Mouse (Mus musculus) embryo, embryonic 10.5 days (tissue): ENCODE measurements around the gene Hivep2.
A peak's percentile ranks its signal among the peaks of the same experiment; 100 is the strongest.

ENCODE experiments used
- DNase-seq: peaks from one replicate; pipeline ENCODE4 v3.0.0-alpha.2; 2015; ENCODE audit warnings: low spot score

The Hivep2 gene

DNA sequence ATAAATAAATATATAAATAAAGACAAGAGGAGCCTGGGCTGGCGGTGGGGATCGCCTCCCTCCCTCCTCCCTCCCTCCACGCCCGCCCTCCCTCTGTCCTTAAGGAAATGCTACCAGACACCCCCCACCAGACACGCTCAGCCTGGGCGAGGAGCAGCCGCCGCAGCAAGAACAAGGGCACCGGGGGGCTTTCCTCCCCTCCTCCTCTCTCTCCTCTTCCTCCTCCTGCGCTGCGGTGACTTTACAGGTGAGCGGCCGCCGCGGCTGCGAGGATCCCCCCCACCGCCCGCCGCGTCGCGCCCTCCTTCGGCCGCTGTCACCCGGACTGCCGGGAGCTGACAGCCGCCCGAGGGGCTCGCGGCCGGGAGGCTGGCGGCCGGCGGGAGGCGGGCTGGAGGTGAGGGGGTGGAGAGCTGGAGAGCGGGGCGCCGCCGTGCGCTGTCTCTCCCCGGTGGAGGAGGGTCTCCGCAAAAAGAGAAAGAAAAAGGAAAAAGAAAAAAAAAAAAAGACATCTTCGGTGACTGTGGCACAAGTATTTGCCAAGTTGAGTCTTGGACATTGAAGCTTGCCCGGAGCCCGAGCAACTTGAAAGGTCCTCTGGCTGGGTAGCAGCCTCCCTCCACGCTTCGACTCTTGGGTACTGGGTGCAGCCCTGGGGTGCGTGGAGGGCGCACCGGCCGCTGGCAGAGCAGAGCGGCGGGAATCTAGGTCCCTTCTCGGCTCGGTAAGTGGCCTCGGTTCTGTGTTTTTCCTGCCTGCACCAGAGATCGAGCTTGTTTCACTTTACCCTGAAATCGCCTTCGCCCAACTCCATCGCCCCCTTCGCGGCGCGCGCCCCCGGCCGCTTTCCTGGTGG is at the start of gene Hivep2:
Gene Hivep2, plus strand, starts transcription at position 102 of the 856 bp plus-strand sequence.
- peak; percentile 69 for DNase-seq

DNA sequence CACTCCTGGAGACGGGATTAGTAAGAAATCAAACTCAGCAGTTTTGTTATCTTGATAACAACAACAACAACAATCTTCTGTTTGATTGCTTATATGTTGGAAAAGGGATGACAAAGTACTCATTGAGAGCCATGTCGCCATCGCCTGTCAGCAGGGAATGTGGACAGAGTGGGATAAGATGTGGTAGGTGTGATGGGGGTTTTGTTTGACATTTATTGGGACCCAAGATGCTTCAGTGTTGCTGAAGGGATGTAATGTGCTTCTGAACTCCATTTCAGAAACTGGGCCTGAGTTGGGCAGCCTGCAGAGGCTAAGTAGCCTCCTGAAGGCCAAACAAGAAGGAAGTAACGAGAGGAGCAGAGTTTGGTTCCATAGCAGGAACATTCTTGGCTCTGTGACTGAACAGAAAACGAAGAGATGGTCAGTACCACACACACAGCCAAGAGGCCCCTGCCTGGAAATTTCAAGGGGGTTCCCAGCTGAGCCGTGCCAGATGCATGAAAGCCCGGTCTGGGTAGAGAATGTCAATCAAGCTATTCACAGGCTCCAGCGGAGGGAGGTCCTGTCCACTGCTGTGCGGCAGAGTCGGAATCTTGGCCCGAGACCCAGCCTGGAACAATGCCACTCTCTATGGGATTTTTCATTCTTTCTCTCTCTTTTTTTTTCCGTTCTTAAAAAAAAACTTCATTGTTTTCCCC is 49.1 kb upstream of the Hivep2 start:
- peak; percentile 66 for DNase-seq

GRCm38 (mm10) chr10:13921641-13922385 is 44.1 kb upstream of the Hivep2 start:
- no peak for DNase-seq

DNA sequence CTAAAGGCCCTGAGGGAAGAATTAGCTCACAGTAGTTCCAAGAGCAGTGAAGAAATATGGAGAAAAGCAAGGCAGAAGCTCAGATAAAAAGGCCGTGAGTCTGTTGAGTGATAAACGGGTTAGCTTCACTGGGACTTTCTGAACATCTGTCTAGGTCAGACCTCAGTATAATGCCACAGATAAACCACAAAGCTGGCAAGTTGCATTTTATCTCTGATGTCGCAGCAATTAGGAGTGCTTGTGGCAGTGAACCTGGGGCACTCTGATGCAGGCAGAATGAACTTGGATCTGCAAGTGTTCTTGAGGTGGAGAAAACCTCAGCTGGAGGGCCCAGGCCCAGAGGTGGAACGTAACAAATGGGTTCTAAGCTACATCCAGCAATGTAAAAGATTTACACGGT is 36.6 kb upstream of the Hivep2 start:
- DNase-seq: no peak

- DNase-seq: no peak
Observed at GRCm38 (mm10) chr10:13932147-13932546, 33.7 kb upstream of the Hivep2 start.

- DNase-seq: no peak
Observed at GRCm38 (mm10) chr10:13933320-13933719, 32.6 kb upstream of the Hivep2 start.

DNA sequence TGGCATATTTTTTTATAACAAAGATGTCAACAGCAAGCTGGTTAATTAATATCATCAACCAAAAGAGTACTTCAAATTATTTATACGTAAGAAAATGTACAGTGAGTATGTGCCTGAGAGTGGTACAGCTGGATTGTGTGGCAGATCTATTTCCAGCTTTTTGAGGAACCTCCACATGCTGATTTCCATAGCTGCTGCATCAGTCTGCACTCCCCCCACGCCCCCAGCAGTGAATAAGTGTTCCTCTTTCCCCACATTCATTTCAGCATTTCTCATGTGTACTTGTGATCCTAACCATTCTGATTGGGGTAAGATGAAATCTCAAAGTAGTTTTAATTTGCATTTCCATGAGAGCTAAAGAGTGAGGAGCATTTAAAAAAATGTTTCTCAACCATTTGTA is 30.2 kb upstream of the Hivep2 start:
- no peak for DNase-seq

GRCm38 (mm10) chr10:13941406-13941805 is 24.5 kb upstream of the Hivep2 start:
- DNase-seq: no peak

DNA sequence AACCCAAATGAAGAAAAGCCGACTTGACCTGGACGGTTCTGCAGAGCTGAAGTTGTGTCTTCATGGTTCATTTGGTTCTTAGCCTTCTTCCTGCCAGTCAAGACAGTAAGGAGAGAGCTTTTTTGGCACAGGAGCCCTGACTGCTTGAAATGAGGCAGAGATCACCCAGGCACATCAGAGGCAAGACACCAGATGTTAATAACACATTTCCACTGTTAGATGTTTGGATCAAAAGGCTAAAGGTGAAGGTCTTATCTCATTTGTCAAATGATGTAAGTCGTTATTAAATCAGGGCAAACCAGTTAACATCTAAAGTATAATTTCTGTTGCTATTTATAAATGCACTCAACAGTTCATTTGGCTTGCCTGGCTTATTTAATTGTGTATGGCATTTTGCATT is 22.2 kb upstream of the Hivep2 start:
- peak; percentile 10 for DNase-seq

GRCm38 (mm10) chr10:13946498-13946897 is 19.4 kb upstream of the Hivep2 start:
- no peak for DNase-seq

- no peak for DNase-seq
Observed at GRCm38 (mm10) chr10:13962965-13963364, 2.9 kb upstream of the Hivep2 start.

GRCm38 (mm10) chr10:13963908-13964500 is 1.9 kb upstream of the Hivep2 start:
- DNase-seq: no peak

DNA sequence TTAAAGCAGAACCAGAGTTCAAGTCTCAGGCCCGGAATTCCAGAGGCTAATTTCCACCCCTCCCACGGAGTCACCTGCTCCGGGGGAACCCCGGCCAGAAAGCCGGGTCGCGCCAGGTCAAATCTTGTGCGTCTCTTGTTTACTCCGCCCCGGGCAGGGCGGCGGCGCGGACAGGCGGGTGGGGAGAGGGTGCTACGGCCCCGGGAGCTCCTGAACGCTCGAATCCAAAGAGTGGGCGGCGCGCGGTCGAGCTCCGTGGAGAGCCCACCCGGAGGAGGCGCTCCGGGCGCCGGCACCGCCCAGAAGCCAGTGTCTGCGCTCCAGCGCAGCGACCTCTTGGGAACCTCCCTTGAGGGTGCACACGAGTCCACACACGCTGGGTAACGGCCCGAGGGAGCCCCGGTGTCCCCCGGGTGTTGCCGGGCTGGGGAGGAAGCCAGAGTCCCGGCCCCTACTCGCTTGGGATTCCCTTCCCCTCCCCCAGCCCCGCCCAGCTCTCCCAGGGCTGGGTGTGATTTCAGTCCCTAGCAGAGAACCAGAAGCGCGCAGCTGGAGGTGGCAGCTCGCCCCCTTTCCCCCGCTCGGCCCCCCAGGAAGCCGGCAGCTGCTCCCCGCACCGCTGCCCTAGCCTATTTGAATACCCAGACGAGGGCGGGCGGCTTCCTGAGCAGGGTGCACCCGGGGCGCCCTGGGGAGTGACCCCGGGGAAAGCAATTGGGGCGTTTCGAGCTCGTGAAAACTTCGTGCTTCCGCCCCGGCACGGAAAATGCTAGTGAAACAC is 1.2 kb upstream of the Hivep2 start:
- DNase-seq: peak; percentile 70

DNA sequence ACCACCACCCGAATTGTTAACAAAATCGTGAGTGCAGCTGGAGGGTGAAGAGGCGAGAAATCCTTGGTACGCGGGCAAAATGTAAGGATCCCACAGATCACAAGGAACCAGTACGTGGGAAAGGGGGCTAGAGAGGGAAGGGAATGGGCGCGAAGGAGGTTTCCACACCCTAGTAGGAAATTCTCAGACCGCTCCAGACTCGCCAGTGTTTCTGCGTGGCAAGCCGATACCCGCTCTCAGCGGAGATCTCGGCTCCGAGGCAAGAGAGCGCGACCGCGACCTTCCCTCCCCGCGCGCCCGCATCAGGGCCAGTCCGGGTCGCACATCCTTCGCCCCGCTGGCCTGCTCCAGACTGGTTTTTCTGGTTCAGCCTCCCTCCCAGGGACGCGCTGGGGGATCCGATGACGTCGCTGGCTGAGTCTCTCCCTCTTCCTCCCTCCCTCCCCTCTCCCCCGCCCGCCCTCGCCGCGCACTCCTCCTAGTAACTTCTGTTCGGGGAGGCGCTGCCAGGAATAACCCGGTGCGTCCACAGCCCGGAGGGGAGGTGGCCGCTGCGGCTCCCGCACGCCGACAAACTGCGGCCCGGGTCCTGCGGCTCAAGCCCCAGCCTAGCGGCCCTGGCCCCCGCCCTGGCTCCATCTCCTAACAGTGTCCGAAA is 430 bp upstream of the Hivep2 start:
- peak; percentile 90 for DNase-seq

- DNase-seq: peak; percentile 76
Observed at GRCm38 (mm10) chr10:13966830-13967450, 1.1 kb downstream of the Hivep2 start.

DNA sequence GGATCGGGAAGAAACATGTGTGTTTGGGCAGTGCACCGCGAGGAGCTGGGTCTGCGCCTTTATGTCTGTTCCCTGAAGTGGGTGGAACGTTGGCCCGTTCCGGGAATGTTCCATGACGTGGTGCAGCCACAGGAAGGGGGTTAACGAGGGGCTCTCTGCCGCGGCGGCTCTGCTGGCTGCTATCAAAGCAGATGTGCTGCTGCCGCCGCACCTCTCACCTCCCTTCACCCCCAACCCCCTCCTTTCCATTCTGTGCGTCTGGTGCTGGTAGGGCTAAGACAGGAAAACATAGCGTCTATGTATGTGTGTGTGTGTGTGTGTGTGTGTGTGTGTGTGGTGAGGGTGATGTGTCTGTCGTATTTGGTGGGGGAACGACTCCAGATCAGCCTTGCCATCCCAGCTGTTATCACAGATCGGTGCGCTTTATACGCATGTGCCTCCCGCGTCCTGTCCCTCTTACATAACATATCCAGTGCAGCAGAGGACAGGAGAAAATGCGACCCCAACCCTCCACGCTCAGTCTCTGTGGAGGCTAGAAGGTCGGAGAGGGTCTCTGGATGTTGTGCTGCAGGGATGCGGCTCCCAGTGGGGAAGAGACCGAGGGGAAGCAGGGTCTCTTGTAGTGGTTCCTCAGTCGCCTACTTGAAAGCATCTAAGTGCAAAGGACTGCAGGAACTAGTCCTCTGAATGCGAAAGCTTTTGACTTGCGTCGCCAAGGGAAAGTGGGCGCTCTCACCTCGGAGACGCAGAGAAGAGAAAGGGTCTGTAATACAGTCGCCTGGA is 1.8 kb downstream of the Hivep2 start:
- peak; percentile 73 for DNase-seq

DNA sequence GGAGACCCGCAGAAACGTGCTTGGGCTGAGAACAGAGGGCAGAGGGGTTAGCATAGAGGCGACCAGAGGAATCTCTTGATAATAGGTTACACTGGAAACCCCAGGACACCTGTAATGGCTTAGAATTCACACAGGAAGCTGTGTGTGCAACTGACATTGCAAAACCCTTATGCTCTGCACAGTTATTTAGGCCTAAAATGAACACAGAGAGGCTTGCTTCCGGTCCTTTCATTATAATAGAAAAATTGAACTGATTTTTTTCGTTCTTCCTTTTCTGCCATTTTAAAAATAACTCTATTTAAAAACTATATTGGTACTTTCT is 2.3 kb downstream of the Hivep2 start:
- no peak for DNase-seq

- peak; percentile 77 for DNase-seq
Observed at GRCm38 (mm10) chr10:13968989-13969388, 3.1 kb downstream of the Hivep2 start.

DNA sequence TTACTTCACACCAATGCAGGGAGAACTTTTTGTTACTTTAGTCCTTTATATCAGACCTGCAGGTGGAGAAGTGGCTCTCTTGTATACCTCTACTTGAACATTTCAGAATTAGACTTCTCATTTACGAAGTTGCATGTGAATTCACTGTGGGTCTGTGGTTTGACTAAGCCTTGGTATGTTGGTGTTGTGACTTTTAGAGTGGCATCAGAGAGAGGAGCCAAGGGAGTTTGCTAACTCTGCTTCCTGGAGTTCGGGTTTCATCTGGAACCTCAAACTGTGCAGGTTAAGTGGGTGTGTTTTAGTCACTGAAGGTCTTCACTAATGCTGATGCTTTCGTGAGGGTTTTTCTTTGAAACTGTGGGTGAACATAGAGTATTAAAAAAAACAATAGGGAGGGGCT is 4.4 kb downstream of the Hivep2 start:
- DNase-seq: no peak

GRCm38 (mm10) chr10:13971268-13971667 is 5.4 kb downstream of the Hivep2 start:
- DNase-seq: no peak
